Mouse (Mus musculus) adrenal gland, postnatal 4 days (tissue): ENCODE results near the gene Jak3. TPM values are rescaled to one million over a fixed set of nuclear protein-coding genes. Genes with fewer than 3 reads are reported as not detected.
A peak's percentile ranks its signal among the peaks of the same experiment; 100 is the strongest.
"Not testable (repeated sequence)": the region's sequence is repeated elsewhere in the genome, so short reads cannot be mapped to it uniquely, and the experiment has no call there.

Source experiments
- DNase-seq, 2 experiments: peaks; one replicate each; pipeline ENCODE4 v3.0.0; 2021 to 2022; ENCODE audit warnings: low spot score in 2 of 2, mixed read lengths in 2 of 2
- total RNA-seq, 2 experiments: library from RNA; stranded (reverse); gene quantifications; 2 replicates each; pipeline ENCODE4 v1.2.3; 2021

The Jak3 gene
- total RNA-seq, 2 experiments from 2014 or later, result 17.7 to 19.3 TPM

GRCm38 (mm10) chr8:71684701-71685100 is 8.6 kb downstream of the Jak3 start:
- no peak for DNase-seq

- DNase-seq, result no peak
Observed at GRCm38 (mm10) chr8:71685573-71685972, 9.5 kb downstream of the Jak3 start.

- no peak for DNase-seq
Observed at GRCm38 (mm10) chr8:71686143-71686734, 10.1 kb downstream of the Jak3 start.

DNA sequence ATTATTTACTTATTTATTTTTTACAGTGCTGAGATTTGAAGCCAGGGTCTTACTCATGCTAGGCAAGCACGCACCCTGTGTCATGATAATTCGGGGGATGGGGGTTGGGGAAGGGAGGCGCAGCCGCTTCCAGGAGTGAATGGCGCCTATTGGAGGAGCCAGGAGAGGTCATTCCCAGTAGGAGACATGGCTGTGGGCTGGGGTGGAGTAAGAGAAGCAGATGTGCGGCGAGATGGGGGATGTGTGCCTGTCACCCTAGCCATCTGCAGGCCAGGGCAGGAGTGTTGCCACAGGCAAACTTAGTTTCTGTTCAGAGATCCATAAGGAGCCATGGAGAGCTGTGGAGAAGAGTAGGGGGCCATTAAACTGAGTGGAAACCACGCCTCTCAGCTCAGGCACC is 11.5 kb downstream of the Jak3 start:
- no peak for DNase-seq

- no peak for DNase-seq
Observed at GRCm38 (mm10) chr8:71689028-71689427, 12.9 kb downstream of the Jak3 start, which contains the start of gene Insl3. Gene Insl3 (plus strand): TSS chr8:71689214.

DNA sequence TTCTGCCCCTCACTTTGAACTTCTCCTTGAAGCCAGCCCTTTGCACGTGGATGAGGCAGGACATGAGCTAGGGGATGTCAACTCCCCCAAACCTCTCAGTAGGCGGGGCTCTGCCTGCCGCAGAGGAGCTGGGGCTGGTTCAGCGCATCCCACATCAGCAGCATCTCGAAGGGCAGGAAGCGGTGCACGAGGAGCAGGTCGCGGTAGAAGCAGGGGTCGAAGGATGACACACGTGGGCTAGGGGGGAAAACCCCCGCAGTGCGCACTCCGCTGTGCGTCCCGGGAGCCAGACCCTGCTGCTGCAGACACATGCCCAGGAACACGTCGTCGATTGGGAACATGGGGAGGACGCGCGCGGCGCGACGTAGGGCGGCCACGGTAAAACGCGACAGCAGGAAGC is 16.4 kb downstream of the Jak3 start:
- no peak for DNase-seq

DNA sequence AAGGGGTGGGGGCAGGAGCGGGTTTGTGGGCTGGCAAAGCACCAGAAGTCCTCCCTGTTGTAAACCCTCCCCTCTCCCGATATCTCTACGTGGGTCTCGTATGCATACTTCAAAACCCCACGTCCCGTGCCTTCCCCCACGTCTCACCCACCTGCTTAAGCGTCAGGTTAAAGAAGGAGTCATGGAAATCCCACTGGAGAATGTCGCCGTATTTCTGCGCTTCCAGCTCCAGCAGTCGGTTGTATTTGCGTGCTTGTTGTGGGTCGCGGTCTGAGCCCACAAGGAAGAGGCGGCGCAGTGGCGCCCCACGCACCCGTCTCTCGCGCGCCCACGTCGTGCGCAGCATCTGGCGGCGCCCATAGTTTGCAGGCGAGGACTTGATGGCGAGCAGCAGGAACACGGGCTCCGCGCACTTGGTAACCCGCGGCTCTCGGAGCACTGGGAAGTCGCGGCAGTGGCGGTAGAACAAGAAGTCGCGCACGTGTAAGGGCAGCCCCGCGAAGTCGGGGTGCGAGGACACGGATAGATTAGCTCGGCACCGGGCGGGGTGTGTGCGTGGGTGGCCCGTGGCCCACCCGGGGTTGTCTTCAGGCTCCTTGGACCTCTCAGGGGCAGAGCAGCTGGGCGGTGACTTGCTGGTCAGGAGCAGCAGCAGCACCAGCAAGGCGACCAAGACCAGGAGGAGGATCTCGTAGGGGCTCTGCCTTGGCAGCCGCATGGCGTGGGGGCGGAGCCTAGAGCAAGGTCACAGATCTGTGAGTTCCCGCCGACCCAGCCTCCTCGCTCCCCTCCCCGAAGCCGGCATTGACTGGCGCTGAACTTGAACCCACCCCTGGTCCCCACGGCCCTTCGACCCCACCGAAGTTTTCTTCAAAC is 17.3 kb downstream of the Jak3 start:
- no peak for DNase-seq

GRCm38 (mm10) chr8:71695456-71695855 is 19.4 kb downstream of the Jak3 start:
- not testable (repeated sequence) for DNase-seq

GRCm38 (mm10) chr8:71700493-71701269 is 24.6 kb downstream of the Jak3 start:
- DNase-seq, result no peak

DNA sequence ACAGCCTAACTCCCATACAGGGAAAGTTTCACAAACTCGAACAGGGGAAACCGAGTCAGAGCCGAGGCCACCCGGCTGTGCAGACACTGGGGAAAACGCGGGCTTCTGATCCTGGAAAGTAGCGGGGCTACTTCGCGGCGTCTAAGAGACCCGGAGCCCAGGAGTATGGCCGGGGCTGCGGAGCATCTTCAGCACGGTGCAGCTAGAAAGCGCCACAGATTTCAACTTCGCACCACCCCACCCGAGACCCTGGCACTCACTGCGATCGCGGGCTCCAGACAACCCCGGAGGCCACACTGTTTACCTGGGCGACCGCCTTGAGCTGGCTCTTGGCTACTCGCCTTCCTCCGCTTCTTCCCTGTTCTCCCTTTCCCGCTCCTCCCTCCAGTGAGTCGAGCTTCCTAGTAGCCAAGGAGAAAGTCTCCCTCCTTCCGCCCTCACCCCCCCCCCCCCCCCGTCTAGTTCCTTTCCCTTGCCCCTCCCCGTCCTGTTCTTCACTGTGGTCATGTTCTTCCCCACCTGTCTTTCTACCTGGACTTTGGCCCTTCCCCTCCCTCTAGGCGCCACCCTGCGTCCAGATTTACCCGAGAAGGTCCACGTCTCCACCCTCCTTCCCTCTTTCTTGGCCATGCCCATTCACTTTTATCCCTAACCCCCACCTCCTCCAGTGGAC is 25.5 kb downstream of the Jak3 start, which contains the start of gene B3gnt3:
Gene B3gnt3, minus strand, starts transcription at position 376 of the 673 bp plus-strand sequence.
- no peak for DNase-seq

GRCm38 (mm10) chr8:71702087-71702432 is 26.0 kb downstream of the Jak3 start:
- no peak for DNase-seq

DNA sequence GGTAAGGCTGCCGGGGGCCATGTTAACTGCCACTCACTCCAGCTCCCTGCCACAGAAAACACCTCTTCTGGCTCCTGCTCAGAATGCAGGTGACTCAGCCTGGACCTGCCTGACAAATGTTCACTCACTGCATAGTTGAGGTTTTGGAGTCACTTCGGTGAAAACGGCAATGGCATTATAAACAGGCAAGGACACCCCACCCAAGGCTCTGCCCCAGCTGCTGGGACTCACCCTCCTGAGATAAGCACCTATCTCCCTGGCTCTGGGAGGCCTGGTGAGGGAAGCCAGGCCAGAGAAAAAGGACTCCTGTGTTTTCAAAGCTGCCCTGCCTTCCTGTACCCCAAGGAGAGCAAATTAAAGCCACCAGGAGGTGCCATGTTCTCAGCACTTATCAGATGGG is 26.8 kb downstream of the Jak3 start:
- no peak for DNase-seq

GRCm38 (mm10) chr8:71703400-71703799 is 27.3 kb downstream of the Jak3 start:
- not testable (repeated sequence) for DNase-seq

GRCm38 (mm10) chr8:71707874-71708273 is 31.8 kb downstream of the Jak3 start:
- no peak for DNase-seq

- no peak for DNase-seq
Observed at GRCm38 (mm10) chr8:71709134-71709799, 33.2 kb downstream of the Jak3 start.

GRCm38 (mm10) chr8:71709800-71710446 is 33.8 kb downstream of the Jak3 start:
- DNase-seq, result peak; percentile 53 to 58

DNA sequence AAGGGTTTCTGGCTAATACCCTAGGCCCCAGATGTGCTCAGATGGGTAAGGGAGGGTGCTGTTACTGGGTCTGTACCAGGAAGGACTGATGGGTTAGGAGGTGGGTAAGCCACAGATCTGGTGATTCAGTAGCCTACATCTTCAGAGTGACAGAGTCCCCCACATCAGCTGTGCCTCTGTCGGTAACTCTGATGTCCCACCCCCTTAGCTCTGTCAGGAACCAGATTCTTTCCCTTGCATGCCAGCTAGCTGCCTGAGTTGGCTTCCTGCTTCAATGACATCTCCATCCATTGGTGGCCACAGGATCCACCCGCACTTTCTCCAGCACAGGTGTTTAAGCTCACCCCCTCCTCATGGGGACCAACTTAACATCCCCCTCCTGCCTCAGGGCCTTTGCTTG is 35.5 kb downstream of the Jak3 start:
- DNase-seq, result no peak

DNA sequence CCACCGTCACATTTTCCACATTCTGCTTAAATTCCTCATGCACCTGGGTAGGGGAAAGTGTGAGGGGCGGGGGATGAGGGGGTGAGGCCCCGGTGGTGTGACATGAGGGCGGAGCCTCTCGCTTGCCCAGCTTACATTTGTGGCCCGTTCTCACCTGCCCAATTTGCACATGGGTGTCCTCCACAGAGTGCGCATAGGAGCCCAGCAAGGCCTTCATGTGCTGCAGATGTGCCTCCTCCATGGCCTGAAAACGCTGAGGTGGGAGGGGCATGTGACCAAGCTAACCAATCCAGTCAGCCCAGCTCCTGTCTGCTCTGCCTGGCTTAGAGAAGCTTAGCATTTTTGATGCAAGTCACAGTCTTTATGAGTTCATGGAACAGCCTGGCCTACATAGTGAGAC is 39.4 kb downstream of the Jak3 start:
- DNase-seq, result no peak

- DNase-seq, result no peak
Observed at GRCm38 (mm10) chr8:71716561-71717053, 40.5 kb downstream of the Jak3 start.

- DNase-seq, result no peak
Observed at GRCm38 (mm10) chr8:71717096-71717495, 41.0 kb downstream of the Jak3 start.
